Mouse (Mus musculus) ES-Bruce4 (cell line): Measurements from ENCODE around the gene Oxct2b.

Experiments
- CTCF ChIP-seq: IDR thresholded peaks from one replicate; pipeline ENCODE4 v1.8.1; 2011; ENCODE audit warnings: low read depth, low read length
- EP300 ChIP-seq: IDR thresholded peaks from 2 replicates; pipeline ENCODE4 v1.6.1; 2011; ENCODE audit warnings: low read depth, low read length; ENCODE audit not compliant: insufficient read depth
- POLR2A ChIP-seq: IDR thresholded peaks from one replicate; pipeline ENCODE4 v1.8.1; 2011; ENCODE audit warnings: low read length; ENCODE audit not compliant: insufficient read depth

- TF ChIP-seq CTCF: no peak
- TF ChIP-seq POLR2A: no peak
- no peak for TF ChIP-seq EP300
Observed at GRCm38 (mm10) chr4:123080791-123081190, 35.3 kb upstream of the Oxct2b start.
